Mouse (Mus musculus): ENCODE data around the gene Wnk4.

Wnk4 gene

GRCm38 (mm10) chr11:101277381-101278222, 17.2 kb downstream of the Wnk4 start:
- DNase-seq: no peak

- peak; percentile 85 for DNase-seq
Measured at GRCm38 (mm10) chr11:101278223-101279192, 18.1 kb downstream of the Wnk4 start, which contains the start of the genes Cntd1 and Coa3. Gene Cntd1, plus strand, starts transcription at chr11:101279012. Gene Coa3, minus strand, starts transcription at chr11:101279114.

- DNase-seq: peak; percentile 38
Measured at GRCm38 (mm10) chr11:101279193-101279569, 18.8 kb downstream of the Wnk4 start.

GRCm38 (mm10) chr11:101280837-101281236, 20.5 kb downstream of the Wnk4 start:
- no peak for DNase-seq

- no peak for DNase-seq
Measured at GRCm38 (mm10) chr11:101282896-101283295, 22.5 kb downstream of the Wnk4 start.

- no peak for DNase-seq
Measured at GRCm38 (mm10) chr11:101283805-101284204, 23.4 kb downstream of the Wnk4 start.

- DNase-seq: no peak
Measured at GRCm38 (mm10) chr11:101287306-101287705, 26.9 kb downstream of the Wnk4 start.

- DNase-seq: no peak
Measured at GRCm38 (mm10) chr11:101291231-101291630, 30.9 kb downstream of the Wnk4 start.

GRCm38 (mm10) chr11:101295191-101295590, 34.8 kb downstream of the Wnk4 start:
- no peak for DNase-seq

GRCm38 (mm10) chr11:101300881-101301280, 40.5 kb downstream of the Wnk4 start:
- DNase-seq: no peak

GRCm38 (mm10) chr11:101301299-101302003, 41.1 kb downstream of the Wnk4 start:
- no peak for DNase-seq

GRCm38 (mm10) chr11:101302004-101302798, 41.8 kb downstream of the Wnk4 start, which contains the start of gene Becn1:
Gene Becn1, minus strand, starts transcription at chr11:101302286.
- peak; percentile 95 for DNase-seq

- no peak for DNase-seq
Measured at GRCm38 (mm10) chr11:101307744-101308143, 47.4 kb downstream of the Wnk4 start.

- no peak for DNase-seq
Measured at GRCm38 (mm10) chr11:101311083-101311482, 50.7 kb downstream of the Wnk4 start.

- no peak for DNase-seq
Measured at GRCm38 (mm10) chr11:101312150-101312549, 51.8 kb downstream of the Wnk4 start.

- no peak for DNase-seq
Measured at GRCm38 (mm10) chr11:101314567-101314966, 54.2 kb downstream of the Wnk4 start.

- DNase-seq: no peak
Measured at GRCm38 (mm10) chr11:101315082-101315650, 54.8 kb downstream of the Wnk4 start.

GRCm38 (mm10) chr11:101315665-101316500, 55.5 kb downstream of the Wnk4 start, which contains the start of gene Psme3:
Gene Psme3, plus strand, starts transcription at chr11:101316213.
- DNase-seq: peak; percentile 94

- no peak for DNase-seq
Measured at GRCm38 (mm10) chr11:101316501-101316917, 56.1 kb downstream of the Wnk4 start.

- DNase-seq: peak; percentile 57
Measured at GRCm38 (mm10) chr11:101323609-101324008, 63.2 kb downstream of the Wnk4 start.
